Mouse (Mus musculus): ENCODE measurements at regions not wholly inside any gene's neighbourhood (a gene's known extent, or its start where the extent isn't known, plus 50 kb on each side); places are given as distances from the start of the nearest gene placed in this dataset.

GRCm38 (mm10) chr19:60382661-60383060 is 85.4 kb downstream of the Prlhr start:
- no peak for TF ChIP-seq POLR2A (IDR thresholded peaks at IDR 0.05; ENCODE audit: extremely low read depth, insufficient read depth, low read length)
- TF ChIP-seq CTCF (IDR thresholded peaks at IDR 0.05; ENCODE audit: extremely low read depth, insufficient read depth, low read length), result no peak

Data from cortical plate, adult 2 months (tissue).